Mouse (Mus musculus) hindbrain, embryonic 12.5 days (tissue): ENCODE measurements around the gene Chn2. TPM values are rescaled to one million over a fixed set of nuclear protein-coding genes. Genes with fewer than 3 reads are reported as not detected.

Source experiments
- ATAC-seq: fragments of 200-750 bp; cut with Nextera tagmentation; 2 replicates; pipeline ENCODE4 v1.8.0; 2017; ENCODE audit warnings: moderate TSS enrichment; ENCODE audit not compliant: low FRiP score
- H3K27ac ChIP-seq: fragments of 300-500 bp; sonication (generic); 2 replicates; pipeline ENCODE4 v1.5.1; 2016; ENCODE audit warnings: mild to moderate bottlenecking
- H3K27me3 ChIP-seq: fragments of 300-500 bp; sonication (generic); 2 replicates; pipeline ENCODE4 v1.6.1; 2016; ENCODE audit warnings: mild to moderate bottlenecking
- H3K36me3 ChIP-seq: fragments of 300-500 bp; sonication (generic); 2 replicates; pipeline ENCODE4 v1.6.1; 2016; ENCODE audit warnings: mild to moderate bottlenecking
- H3K4me1 ChIP-seq: fragments of 300-500 bp; sonication (generic); 2 replicates; pipeline ENCODE4 v1.6.1; 2016
- H3K4me2 ChIP-seq: fragments of 300-500 bp; sonication (generic); replicated peaks from 2 replicates; pipeline ENCODE4 v1.6.1; 2016; ENCODE audit warnings: mild to moderate bottlenecking
- H3K4me3 ChIP-seq: fragments of 300-500 bp; sonication (generic); 2 replicates; pipeline ENCODE4 v1.5.1; 2016; ENCODE audit warnings: mild to moderate bottlenecking
- H3K9ac ChIP-seq: fragments of 300-500 bp; sonication (generic); 2 replicates; pipeline ENCODE4 v1.6.1; 2016; ENCODE audit warnings: mild to moderate bottlenecking, moderate library complexity
- H3K9me3 ChIP-seq: fragments of 300-500 bp; sonication (generic); replicated peaks from 2 replicates; pipeline ENCODE4 v1.6.1; 2016; ENCODE audit warnings: mild to moderate bottlenecking
- WGBS: fragments of 180-500 bp; shearing (Covaris S2); methylation state at CpG from one replicate; pipeline ENCODE4 v1.1.7; 2016; 5-methylcytosine and 5-hydroxymethylcytosine counted together
- polyA plus RNA-seq: library from polyadenylated mRNA; unstranded; fragments of >200 nt; fragmentation: Nextera tagmentation; extraction: Ambion mirVana; gene quantifications from 2 replicates; pipeline ENCODE4 v1.2.1, GENCODE M21; 2016

Gene Chn2
- polyA plus RNA-seq, 1 experiment from 2014 or later, result 20.3 TPM

DNA sequence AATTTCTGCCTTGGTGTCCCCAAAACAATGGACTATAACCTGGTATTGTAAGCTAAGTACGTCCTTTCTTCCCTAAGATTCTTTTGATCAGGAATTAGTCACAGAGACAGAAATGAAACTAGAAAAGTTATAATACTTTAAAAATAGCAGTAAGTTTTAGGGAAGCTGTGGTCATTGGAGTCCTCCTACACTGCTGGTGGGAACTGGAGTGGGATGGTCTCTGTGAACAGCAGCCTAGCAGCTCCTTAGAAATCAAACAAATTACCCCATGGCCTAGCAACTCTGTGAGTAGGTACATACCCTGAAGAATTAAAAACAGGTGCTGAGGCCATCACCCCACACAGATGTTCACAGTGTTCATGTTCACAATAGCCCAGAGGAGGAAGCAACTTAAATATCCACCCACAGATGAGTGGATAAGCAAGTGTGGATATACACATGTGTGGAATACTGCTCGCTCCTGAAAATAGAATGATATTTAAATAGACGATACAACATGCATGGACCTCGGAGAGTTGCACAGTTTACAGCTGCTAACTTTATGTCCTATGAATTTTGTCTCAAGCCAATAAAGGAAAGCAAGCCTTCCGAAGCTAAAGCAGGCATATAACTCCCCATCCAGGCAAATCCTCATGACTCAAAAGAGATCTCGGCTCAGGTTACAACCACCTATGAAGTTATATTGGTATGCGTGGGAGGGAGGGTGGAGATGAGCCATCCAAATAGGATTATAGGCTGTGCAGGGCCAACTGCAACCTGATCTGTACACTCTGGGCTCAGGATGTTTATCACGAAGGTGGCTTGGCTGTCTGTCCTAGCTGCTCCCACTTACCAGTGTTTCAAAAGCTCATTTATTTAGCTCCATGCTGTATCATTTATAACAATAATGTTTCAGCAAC is 209.2 kb downstream of the Chn2 start:
- Histone ChIP-seq H3K9ac (no peak overlapping the region), H3K36me3 (no peaks in the 10 kb centered on the region), H3K27me3 (no peaks in the 10 kb centered on the region; the same call in 1 of the 2 replicates), H3K4me2 (no peak overlapping the region), H3K27ac (no peak overlapping the region), H3K4me1 (peaks cover 5% of the 10 kb centered on the region; the same call in 1 of the 2 replicates), H3K4me3 (no peak overlapping the region), H3K9me3 (no peaks in the 10 kb centered on the region)
- WGBS, result 80% methylated on average over 8 of the region's 8 CpGs
- no peak for ATAC-seq

DNA sequence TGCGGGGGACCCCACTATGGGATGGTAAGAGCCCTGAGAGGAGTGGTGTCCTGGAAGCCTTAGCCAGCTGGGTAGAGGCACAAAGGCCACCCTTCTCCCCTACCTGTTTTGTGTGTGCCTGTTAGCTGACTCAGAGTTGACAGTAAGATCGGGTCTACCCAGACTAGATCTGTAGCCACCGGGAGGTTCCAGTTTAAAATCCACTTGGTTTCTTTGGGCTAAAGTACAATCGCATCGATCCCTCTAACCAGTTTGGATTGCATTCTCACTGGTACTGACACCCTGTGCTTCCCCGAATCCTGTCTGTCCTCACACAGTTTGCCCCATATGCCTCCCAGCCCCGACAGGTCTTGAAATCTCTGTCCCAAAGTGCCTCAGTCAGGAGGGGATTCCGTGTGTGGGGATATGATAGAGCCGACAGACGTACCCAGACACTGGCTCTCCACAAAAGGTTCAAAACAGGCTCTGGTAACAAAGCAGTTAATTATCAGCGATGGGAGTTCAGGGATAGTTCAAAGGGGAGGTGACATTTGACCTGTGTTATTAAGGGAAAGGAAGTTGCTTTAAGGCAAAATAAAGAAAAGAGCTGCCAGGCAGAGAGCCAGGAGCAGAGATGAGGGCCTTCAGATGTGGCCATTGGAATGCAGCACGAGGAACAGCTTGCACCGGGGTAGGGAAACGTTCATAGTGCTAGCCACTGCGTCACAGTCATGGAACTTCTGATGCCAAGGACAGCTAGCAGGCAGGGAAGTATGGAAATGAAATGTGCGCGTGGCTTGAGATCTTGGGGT is 212.2 kb downstream of the Chn2 start:
- Histone ChIP-seq H3K36me3 (no peaks in the 10 kb centered on the region), H3K4me2 (no peak overlapping the region), H3K27me3 (no peaks in the 10 kb centered on the region; the same call in 1 of the 2 replicates), H3K9ac (no peak overlapping the region), H3K27ac (no peak overlapping the region), H3K9me3 (no peaks in the 10 kb centered on the region), H3K4me3 (no peak overlapping the region), H3K4me1 (peaks cover 14% of the 10 kb centered on the region; the same call in 1 of the 2 replicates)
- ATAC-seq, result no peak
- WGBS, result 42% methylated on average over 17 of the region's 17 CpGs

DNA sequence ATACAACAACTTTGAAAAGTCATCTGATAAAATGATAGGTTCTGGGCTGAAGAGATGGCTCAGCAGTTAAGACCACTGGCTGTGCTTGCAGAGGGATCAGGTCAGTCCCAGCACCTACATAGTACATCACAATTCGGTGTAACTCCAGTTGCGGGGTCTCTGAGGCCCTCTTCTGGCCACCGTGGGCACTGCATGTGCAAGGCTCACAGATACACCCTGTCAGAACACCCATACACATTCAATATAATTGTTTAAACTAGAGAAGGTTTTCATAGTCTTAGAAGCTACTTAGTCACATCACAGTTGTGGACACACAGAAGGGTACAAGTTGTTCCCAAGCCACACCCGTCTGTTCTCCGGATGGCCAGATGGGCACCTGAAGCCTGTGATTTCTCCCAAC is 213.9 kb downstream of the Chn2 start:
- no peak overlapping the region for H3K4me3 ChIP-seq
- H3K9ac ChIP-seq, result no peak overlapping the region
- no peak for ATAC-seq
- H3K4me2 ChIP-seq, result no peak overlapping the region
- no peaks in the 10 kb centered on the region; the same call in 1 of the 2 replicates for H3K27me3 ChIP-seq
- H3K36me3 ChIP-seq, result no peaks in the 10 kb centered on the region
- no peaks in the 10 kb centered on the region for H3K9me3 ChIP-seq
- H3K27ac ChIP-seq, result no peak overlapping the region
- peaks cover 16% of the 10 kb centered on the region; the same call in 1 of the 2 replicates for H3K4me1 ChIP-seq
- 64% methylated on average over 5 of the region's 5 CpGs for WGBS

DNA sequence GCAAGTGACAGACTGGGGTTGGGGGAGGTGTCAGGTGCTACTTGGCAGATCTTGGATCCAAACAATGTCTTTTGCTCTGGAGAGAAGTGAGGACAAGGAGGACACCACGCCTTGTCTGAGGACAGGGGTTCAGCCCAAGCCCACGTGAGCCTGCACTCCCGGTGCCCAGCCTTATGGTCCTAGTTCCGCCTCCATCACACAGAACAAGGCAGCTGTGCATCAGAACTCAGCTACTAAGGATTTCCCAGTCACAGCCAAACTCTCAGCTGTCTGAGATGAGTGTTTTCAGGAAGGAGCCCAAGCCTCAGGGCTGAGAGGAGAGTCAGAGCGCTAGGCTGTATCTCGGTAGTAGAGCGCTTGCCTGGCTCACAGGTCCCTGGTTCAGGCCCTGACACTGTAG is 214.5 kb downstream of the Chn2 start:
- no peak for ATAC-seq
- Histone ChIP-seq H3K4me1 (peaks cover 16% of the 10 kb centered on the region; the same call in 1 of the 2 replicates), H3K27ac (no peak overlapping the region)

DNA sequence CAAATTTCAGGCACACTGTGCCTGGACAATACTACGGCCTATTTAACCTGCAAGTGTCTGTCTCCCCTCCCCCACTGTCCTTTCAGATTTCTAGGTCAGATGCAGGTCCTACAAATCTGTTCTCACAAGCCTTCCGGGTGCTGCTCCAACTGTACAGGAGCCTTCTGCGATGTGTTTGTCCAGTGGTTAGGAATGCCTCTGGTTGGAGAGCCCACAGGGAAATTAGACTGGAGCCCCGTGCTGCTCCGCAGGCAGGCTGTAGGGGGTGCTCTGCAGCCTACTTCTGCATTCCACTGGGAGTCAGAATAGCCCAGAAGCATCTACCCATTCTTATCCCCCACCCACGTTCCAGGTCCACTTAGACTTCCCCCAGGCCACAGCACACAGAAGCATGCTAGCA is 215.4 kb downstream of the Chn2 start:
- Histone ChIP-seq H3K4me2 (no peak overlapping the region), H3K27ac (no peak overlapping the region), H3K36me3 (no peaks in the 10 kb centered on the region), H3K9me3 (no peaks in the 10 kb centered on the region), H3K9ac (no peak overlapping the region), H3K27me3 (no peaks in the 10 kb centered on the region), H3K4me3 (no peak overlapping the region), H3K4me1 (peaks cover 16% of the 10 kb centered on the region; the same call in 1 of the 2 replicates)
- 74% methylated on average over 6 of the region's 6 CpGs for WGBS
- ATAC-seq, result no peak

More for the DNA sequence above, 214.5 kb downstream of the Chn2 start:
- no peaks in the 10 kb centered on the region for H3K9me3 ChIP-seq
- 76% methylated on average over 7 of the region's 7 CpGs for WGBS
- H3K27me3 ChIP-seq, result no peaks in the 10 kb centered on the region
- H3K4me3 ChIP-seq, result no peak overlapping the region
- no peak overlapping the region for H3K4me2 ChIP-seq
- H3K9ac ChIP-seq, result no peak overlapping the region
- H3K36me3 ChIP-seq, result no peaks in the 10 kb centered on the region

DNA sequence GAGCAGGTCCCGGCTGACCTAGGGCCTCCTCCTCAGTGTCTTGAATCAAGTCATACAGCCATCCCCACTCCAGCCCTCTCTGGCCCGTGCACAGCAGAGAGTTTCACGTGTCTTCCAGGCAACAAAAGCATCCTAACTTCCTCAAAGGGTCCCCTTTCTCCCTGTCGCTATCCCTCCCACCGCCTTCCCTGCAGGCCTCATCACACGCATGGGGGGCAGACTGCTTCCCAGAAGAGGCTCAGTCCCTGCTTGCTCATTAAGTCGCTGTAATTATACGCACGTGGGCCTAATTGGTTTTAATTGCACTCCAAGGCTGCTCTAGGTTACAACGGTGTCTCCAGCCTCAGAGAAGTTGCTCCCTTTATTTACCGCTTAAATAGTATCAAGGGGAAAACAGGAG is 216.0 kb downstream of the Chn2 start:
- H3K4me1 ChIP-seq, result peaks cover 16% of the 10 kb centered on the region; the same call in 1 of the 2 replicates
- H3K27ac ChIP-seq, result no peak overlapping the region
- no peak overlapping the region for H3K4me2 ChIP-seq
- H3K4me3 ChIP-seq, result no peak overlapping the region
- H3K27me3 ChIP-seq, result no peaks in the 10 kb centered on the region
- H3K9me3 ChIP-seq, result no peaks in the 10 kb centered on the region
- H3K36me3 ChIP-seq, result no peaks in the 10 kb centered on the region
- no peak for ATAC-seq
- WGBS, result 55% methylated on average over 11 of the region's 11 CpGs
- H3K9ac ChIP-seq, result no peak overlapping the region

DNA sequence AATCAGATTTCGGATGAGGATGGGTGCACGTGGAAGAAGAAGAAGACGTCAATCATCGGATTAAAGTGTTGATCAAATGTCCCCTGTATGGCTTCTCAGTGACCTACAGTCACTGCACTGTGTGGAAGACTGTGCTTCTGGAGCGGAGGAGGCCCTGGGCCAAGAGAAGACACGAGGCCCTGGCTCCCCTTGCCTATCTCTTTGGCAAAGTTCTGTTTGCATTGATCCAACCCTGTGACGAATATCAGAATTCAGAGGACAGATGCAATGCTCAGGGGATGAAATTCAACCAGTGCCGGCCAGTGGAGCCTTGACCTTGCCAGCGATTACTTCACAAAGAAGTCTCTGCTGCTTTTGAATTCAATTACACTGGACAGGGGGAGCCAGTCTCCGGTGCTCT is 217.0 kb downstream of the Chn2 start:
- Histone ChIP-seq H3K27me3 (no peaks in the 10 kb centered on the region), H3K9ac (no peak overlapping the region), H3K9me3 (no peaks in the 10 kb centered on the region), H3K4me1 (peaks cover 16% of the 10 kb centered on the region; the same call in 1 of the 2 replicates), H3K27ac (no peak overlapping the region), H3K36me3 (no peaks in the 10 kb centered on the region), H3K4me2 (no peak overlapping the region), H3K4me3 (no peak overlapping the region)
- no peak for ATAC-seq
- 66% methylated on average over 10 of the region's 10 CpGs for WGBS

DNA sequence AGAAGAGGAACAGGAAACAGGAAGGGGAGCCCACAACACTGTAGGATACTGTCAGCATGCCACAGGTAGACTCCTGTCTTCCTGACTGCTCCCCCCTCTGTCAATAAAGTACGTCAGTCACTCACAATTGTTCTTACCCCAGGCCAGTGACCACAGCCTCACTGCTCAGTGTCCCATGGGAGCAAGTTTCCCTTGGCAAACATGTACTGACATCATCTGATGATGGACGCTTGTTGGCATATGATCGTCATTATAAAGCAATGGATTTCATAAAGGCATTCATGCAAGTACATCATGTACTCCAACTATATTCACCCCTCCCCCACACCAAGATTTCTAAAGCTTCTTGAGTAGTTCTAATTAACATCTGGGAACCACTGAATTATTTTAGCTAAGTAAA is 218.2 kb downstream of the Chn2 start:
- Histone ChIP-seq H3K27me3 (no peaks in the 10 kb centered on the region), H3K36me3 (no peaks in the 10 kb centered on the region), H3K4me1 (peaks cover 11% of the 10 kb centered on the region; the same call in 1 of the 2 replicates), H3K4me3 (no peak overlapping the region), H3K27ac (no peak overlapping the region), H3K4me2 (no peak overlapping the region), H3K9ac (no peak overlapping the region), H3K9me3 (no peaks in the 10 kb centered on the region)
- 71% methylated on average over 3 of the region's 3 CpGs for WGBS
- no peak for ATAC-seq

DNA sequence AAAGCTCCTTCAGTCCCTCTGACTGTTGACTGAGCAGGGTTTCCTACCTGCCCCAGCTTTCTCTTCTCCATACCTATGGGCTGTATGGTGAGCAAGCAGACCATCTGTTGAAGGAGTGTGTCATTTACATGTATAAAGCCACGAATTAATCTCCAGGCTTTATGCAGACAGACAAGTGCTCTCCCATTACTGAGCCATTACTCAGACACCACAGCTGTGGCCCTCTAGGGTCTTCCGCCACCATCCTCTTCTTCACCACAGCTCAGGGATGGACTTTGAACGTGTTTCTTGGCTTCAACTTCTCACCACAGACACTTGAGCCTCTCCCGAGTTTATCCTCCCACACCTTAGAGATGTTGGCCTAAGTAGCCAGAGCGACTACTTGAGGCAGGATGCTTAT is 219.1 kb downstream of the Chn2 start:
- Histone ChIP-seq H3K4me1 (peaks cover 11% of the 10 kb centered on the region; the same call in 1 of the 2 replicates), H3K9ac (no peak overlapping the region), H3K4me3 (no peak overlapping the region), H3K27me3 (no peaks in the 10 kb centered on the region), H3K9me3 (no peaks in the 10 kb centered on the region), H3K4me2 (no peak overlapping the region), H3K27ac (no peak overlapping the region), H3K36me3 (no peaks in the 10 kb centered on the region)
- ATAC-seq, result no peak
- WGBS, result 87% methylated on average over 5 of the region's 5 CpGs

DNA sequence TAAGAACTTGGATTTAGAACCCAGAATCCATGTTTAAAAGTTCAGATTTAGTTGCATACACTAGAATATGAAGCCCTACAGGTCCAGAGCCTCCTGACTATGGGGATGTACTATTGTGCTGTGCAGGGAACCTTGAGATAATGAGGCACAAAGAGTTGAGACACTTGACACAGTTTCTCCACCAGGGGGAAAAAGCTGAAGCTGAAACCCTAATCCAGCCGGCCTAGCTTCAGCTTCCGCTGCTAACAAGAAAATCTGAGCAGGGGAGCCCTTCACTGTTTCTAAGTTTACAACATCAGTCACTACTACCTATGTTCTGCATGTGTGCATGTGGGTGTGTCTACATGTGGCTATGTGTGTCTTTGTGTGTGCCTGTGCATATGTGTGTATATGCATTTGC is 223.4 kb downstream of the Chn2 start:
- Histone ChIP-seq H3K9ac (no peak overlapping the region), H3K4me3 (no peak overlapping the region), H3K4me1 (no peaks in the 10 kb centered on the region; the same call in 1 of the 2 replicates), H3K36me3 (no peaks in the 10 kb centered on the region), H3K4me2 (no peak overlapping the region), H3K27ac (no peak overlapping the region), H3K9me3 (no peaks in the 10 kb centered on the region), H3K27me3 (no peaks in the 10 kb centered on the region)
- no peak for ATAC-seq
- WGBS, result 69% methylated on average over 2 of the region's 2 CpGs

DNA sequence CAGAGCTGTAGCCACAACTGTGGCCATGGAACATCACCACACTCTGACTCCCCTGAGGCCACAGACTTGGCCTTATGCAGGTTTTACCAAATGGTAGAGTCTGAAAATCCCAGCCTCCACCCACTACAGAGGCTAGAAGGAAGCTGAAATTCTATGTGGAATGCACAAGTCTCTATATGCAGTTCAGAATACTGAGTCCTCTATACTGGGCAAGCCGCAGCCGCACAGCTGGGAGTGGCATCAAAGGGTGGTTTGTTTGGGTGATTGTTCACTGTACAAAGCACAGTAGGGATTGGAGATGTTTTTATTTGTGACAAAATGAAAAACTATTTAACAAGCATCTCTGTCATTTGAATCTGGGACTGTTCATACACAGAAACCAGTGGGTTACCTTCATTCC is 224.5 kb downstream of the Chn2 start:
- 84% methylated on average over 2 of the region's 2 CpGs for WGBS
- Histone ChIP-seq H3K4me1 (no peaks in the 10 kb centered on the region; the same call in 1 of the 2 replicates), H3K27ac (no peak overlapping the region), H3K27me3 (no peaks in the 10 kb centered on the region), H3K9me3 (no peaks in the 10 kb centered on the region), H3K4me3 (no peak overlapping the region), H3K9ac (no peak overlapping the region), H3K4me2 (no peak overlapping the region), H3K36me3 (no peaks in the 10 kb centered on the region)
- ATAC-seq, result no peak

DNA sequence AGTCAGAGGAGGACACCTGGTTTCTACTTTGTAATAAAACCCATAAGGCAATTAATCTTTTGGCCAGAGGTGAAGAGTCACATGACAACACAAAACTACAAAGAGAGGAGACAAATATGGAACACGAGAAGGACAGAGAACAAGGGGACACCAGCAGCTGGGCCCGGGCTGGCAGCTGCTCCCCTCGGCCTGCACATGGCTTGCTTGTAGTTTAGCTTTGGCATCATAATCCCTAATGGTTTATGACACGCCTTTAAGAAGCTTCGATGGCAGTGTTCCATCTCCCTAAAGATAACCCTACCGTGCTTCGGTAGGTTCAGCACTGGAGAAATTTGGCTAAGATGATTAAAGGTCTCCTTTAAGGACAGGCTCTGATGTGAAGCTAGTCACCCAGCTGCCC is 225.2 kb downstream of the Chn2 start:
- no peaks in the 10 kb centered on the region; the same call in 1 of the 2 replicates for H3K4me1 ChIP-seq

More for the DNA sequence above, 225.2 kb downstream of the Chn2 start:
- WGBS, result 74% methylated on average over 7 of the region's 7 CpGs
- Histone ChIP-seq H3K4me3 (no peak overlapping the region), H3K27ac (no peak overlapping the region), H3K27me3 (no peaks in the 10 kb centered on the region), H3K9ac (no peak overlapping the region), H3K9me3 (no peaks in the 10 kb centered on the region), H3K36me3 (no peaks in the 10 kb centered on the region), H3K4me2 (no peak overlapping the region)
- no peak for ATAC-seq
